Mouse (Mus musculus): ENCODE measurements around the gene Ccdc146. TPM values are rescaled to one million over a fixed set of nuclear protein-coding genes. Genes with fewer than 3 reads are reported as not detected.

The Ccdc146 gene
- total RNA-seq, 2 experiments from 2014 or later: 0.71 to 0.82 TPM

DNA sequence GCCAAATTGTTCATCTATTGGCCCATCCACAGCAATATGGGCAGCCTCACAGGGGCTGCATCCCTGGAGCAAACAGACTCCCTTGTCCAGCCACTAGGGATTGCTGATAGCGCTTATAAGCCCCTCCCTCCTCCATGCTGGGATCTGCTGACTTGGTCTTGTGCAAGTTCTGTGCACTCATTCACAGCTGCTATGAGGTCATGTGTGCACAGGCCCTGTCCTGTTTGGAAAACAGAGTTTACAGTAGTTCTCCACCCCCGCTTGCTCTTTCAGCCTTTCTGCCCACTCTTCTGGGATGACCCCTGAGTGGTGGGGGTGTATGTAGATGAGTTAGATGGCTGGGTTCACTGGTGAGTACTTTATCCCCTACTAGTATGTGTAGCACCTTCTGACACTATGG is 157.4 kb downstream of the Ccdc146 start:
- no peak for DNase-seq (ENCODE audit: low spot score in 2 of 2)

DNA sequence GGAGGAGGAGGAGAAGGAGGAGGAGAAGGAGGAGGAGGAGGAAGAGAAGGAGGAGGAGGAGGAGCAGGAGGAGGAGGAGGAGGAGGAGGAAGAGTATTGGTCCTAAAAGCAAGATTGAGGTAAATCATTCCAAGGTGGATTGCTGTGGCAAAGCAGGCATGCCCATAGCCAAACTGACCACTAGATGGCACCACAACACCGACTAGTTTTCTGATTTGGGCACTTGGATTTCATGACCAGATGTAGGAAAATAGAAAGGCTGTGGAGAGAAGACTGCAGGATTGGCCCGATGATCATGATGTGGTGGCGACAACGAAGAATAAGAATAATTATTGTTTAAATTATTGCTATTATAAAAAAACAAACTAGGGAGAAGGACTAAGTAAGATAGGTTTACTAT is 159.4 kb downstream of the Ccdc146 start:
- peak; percentile 92 to 94 for DNase-seq (ENCODE audit: low spot score in 2 of 2)

DNA sequence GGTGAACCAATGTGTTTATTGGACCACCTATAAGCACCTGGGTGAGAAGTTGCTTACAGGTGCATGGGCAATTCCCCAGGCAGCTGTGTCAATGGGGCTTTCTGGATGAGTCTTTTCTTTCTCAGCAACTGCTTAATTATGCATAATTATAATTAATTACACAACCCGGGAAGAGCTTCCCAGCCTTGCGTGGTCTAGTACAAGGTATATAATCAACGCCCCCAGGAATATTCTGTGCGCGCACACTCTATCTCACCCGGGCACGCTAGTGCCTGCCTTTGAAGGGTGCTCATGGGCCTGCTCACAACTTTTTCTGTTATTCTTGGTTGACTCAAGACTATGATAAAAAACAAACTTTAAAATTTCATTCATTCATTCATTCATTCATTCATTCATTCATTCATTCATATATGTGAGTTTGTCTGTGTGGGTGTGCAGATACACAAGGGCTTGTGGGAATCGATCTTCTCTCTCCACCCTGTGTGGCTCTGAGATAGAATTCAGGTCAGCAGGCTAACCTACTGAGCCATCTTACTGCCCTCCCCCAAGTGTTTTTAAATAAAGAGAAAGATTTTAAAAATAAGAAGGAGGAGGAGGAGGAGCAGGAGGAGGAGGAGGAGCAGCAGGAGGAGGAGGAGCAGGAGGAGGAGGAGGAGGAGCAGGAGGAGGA is 160.0 kb downstream of the Ccdc146 start:
- no peak for DNase-seq (ENCODE audit: low spot score in 2 of 2)

DNA sequence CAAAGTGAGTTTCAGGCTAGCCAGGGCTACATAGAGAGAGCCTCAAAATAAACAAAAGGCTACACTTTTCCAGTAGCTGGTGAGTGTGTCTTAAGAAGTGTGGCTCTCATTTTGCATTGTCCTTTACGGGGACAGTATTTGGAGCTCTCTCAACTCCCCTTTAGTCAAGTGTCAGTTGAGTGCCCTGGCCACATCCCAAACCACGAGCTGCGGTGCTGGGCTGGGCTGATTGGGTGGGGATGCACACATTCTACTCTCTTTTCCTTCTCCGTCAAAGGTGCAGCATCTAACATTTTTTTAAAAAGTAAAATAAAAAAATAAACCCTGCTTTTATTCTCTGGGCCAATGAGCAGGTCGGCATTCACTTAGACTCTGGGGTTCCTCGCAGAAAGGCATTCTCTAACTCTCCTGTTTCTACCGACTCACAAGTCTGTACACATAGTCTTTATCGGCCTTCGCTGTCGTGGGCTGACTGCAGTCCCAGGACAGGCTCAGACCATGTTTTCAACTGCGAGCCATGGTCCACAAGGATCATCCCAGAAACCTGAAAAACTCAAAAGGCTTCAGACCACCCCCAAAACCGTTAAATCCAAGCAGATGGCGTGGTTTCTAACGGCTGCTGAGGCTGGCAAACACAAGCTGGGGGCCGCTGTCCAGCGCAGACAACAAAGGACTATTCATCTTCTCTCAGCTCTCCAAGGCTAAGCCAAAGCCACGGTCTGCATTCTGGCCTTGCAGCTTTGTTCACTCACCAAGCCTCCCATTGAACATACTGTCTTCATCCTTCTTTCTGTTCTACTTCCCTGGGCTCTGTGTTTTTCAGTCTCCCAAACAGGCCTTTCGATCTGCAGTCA is 161.0 kb downstream of the Ccdc146 start:
- DNase-seq (ENCODE audit: low spot score in 2 of 2): peak; percentile 57 to 60

DNA sequence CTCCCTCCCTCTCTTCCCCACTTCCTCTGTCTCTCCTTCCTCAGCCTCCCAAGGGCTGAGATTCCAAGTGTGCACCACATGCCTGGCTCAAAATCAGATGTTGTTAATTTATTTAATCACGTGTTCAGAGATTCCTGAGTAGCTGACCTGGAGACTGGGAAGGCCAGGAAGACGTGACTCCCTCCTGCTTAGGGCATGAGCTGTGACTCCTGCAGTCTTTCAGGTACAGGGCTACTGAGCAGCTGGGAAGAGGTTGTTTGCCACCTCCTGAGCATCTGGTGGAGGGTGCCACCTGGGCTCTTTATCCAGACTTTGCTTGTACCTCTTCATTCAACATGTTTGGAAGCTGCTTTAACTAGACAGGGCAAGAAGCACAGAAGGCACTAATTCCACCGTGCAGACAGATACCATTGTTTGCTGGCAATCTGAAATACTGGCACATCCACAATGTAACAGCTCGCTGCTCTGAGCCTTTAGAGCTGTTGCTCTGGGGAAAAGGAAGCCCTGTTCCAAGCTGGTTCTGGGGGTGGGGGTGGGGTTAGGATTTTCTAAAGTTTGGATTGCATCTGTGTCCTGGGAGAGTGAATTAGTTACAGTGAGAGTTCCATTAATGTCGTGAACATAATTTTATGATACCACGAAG is 163.2 kb downstream of the Ccdc146 start:
- DNase-seq (ENCODE audit: low spot score in 2 of 2): peak in 1 of 2 experiments; percentile 31

DNA sequence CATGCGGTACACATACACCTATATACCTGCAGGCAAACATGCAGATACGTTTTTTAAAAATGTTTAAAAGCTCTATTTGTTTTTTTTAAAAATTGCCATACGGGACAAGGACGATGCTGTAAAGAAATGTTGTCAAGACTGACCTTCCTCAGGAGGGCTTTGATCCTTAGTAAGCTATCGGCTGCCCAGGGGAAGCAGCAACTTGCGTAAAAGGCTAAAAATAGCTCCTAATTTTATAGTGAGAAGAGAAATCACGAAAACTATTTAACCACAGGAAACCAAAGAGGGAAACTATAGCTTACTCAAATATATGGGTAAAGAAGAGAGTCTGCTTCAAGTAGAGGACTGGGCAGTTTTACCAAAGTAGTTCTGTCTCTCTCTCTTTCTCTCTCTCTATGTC is 163.7 kb downstream of the Ccdc146 start:
- no peak for DNase-seq (ENCODE audit: low spot score in 2 of 2)

DNA sequence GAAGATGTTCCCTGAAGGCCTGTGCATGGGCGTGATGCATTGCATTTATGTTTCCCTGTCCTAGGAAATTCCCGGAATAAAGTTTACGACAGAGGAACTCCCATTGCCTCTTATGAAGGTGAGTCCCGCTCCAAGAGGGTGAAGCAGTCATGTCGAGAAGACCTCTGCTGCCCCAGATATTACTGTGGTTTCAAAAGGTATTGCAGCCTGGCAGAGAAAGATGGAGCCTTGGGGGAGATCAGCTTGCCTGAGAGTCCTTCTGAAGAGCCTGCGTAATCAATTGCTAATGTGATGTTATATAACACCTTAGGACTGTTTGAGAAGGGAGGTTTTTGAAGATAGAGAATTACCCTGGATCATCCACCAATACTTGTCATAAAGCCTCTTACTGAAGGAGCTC is 166.7 kb downstream of the Ccdc146 start:
- DNase-seq (ENCODE audit: low spot score in 2 of 2): no peak

DNA sequence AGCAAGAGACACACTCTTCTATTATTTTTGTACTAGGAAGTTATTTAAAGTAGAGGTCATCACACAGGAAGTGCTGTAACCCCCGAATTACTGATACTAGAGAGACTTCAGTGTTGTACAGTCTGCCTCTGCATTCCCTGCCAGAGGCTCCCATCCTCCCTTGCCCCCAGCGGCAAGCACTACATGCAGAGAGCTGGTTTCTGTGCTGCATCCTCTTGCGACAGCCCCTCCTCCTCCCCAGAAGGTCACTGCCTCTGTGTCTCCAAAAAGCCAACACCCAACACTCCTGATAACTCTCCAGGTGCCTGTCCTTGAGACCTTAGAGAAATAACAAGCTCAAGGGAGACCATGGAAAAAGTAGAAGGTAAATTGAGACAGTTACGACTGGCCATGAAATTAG is 167.4 kb downstream of the Ccdc146 start:
- no peak for DNase-seq (ENCODE audit: low spot score in 2 of 2)

DNA sequence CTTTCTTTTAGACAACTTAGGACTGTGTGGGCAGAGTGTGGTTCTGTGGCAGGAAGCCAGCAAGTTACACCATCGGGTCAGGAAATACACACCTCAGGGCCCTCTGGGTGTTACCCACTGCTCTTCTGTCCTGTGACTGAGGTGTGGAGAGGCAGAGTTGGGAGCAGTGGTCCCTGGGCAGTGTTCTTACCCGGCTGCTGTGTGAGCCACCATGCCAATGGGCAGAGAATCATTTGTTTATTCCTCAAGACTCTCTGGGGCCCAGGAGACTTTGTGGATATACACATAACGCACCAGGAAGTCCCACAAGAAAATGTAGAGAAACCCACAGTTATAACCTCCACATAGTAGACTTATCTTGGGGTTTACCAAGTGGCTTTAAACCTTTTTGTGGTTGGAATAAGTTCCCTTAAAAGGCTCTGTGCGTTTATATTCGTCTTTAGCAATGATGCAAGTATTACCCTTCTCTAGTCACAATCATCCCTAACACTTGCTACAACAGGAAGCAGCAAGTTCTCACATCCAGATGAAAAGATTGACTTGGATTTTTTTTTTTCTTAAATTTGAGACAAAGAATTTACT is 168.8 kb downstream of the Ccdc146 start:
- no peak for DNase-seq (ENCODE audit: low spot score in 2 of 2)

DNA sequence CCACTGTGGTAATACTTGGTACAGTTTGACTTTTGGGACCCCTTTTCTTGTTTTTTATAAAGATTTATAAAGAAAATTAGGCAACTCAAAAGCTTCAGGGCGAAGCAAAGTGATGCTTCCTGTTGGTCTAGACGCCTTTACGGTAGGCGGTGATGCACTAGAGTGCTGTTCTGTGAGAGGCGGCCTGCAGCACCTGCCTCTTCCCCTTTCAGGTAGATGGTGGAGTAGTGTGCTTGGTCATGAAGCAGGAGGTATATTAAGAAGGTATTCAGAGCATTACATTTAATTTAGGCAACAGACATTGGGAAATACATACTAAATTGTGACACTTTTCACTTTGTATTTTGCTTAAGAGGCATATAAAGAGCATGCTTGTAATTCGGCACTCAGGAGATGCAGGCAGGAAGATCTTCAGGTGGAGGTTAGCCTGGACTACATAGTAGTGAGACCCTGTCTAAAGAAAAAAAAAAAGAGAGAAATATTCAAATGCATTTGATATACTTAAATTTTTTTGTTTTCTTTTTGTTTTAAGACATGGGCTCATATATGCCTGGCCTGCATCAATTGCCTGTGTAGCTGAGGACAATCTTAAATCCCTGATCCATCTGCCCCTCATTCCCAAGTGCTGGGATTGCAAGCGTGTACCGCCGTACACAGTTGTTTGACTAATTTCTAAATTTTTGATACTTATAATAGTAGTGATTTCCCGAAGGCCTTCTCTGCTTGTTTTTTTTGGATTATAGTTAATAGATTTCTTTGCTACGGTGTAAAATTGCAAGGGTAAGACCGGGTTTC is 169.5 kb downstream of the Ccdc146 start:
- no peak for DNase-seq (ENCODE audit: low spot score in 2 of 2)

DNA sequence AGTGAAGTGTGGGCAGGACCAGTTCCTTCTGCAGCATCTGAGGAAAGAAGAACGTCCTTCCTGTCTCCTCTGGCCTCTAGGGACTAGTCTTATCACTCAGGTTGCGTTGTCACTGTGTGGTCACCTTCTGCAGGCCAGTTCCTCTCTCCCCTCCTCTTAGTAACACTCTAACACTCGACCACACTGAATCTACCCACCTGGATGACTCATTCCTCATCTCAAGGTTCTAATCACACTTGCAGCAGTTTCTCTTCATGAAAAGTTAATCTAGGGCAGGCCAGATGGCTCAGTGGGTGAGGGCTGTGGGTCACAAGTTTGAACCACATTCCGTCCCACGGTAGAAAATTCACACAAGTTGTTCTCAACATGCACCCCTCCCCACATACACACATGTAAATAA is 175.6 kb downstream of the Ccdc146 start:
- DNase-seq (ENCODE audit: low spot score in 2 of 2): no peak

DNA sequence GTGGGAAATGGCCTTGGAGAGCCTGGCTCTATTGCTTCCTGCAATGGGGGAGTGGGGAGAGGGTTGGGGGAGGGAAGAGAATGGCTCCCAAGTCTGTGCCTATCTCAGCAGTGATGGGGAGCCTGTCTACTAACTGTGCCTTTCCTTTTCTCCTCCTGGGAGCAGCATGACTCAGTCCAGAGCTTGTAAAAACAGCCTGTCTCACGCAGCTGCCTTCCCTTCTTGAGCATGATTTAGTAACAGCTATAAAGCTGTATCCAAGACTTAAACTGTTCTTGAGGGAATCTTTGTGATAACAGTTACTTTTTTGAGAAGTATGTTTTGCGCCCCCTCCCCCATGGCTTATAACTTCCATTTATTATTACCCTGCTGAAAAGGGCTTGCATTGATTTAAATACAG is 176.6 kb downstream of the Ccdc146 start:
- DNase-seq (ENCODE audit: low spot score in 2 of 2): no peak

DNA sequence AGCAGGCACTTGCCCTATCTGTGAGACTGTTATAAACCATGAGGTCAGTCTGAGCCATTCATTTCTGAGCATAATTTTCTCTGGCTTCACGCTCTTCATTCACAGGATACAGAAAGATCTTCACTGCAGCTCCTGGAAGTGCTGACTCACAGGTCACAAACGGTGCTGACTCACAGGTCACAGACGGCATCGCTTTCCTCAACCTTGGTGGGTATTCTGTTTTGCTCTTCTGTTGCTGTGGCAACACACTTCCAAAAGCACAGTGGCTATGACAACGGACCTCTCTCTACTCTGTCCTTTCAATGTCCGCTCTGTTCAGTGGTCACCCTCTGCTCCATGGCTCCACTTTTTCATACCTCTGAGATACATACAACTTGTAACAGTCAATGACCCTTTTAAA is 177.7 kb downstream of the Ccdc146 start:
- no peak for DNase-seq (ENCODE audit: low spot score in 2 of 2)

DNA sequence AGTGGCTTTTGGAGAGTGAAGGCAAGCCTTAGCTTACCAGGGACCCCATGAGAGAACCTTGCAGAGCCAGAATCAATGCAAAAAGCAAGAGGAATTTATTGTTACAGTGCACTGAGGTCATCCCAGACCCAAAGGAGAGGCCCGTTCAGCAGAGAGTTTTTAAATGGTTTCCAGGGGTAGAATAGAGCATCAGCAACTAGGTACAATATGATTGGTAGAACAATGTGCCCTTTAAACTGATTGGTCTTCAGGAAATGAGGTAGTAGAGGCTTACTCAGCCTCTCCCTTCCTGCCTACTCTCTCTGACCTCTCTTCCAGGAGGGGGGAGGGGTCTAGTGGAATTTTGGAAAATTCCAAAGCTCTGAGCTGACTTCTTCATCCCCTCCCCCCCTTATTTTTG is 179.2 kb downstream of the Ccdc146 start:
- no peak for DNase-seq (ENCODE audit: low spot score in 2 of 2)

DNA sequence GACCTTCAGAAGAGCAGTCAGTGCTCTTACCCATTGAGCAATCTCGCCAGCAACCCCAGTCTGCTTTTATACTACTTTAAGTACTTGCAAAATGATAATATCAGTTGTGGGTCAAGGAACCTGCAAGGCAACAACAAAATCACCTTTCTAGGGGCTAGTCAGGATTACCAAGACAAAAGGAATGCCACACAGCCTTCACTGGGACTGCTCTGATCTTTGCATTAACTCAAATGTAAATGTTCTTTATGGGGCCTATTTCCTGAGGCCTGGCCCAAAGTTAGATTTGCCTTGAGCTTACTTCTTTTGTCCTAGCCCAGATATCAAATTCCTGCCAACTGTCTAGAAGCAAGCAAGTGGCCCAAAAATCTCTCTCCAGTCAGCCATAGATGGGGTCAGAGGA is 179.9 kb downstream of the Ccdc146 start:
- no peak for DNase-seq (ENCODE audit: low spot score in 2 of 2)

Other genes starting within 250 kb of the Ccdc146 start
- 10 to 100 TPM; 11.6 to 13.0 TPM for gene Gsap, start 238.4 kb downstream of the Ccdc146 start, total RNA-seq (2021)
- 1 to 10 TPM; 2.9 to 3.7 TPM for gene Fgl2, start 52.0 kb downstream of the Ccdc146 start, total RNA-seq (2021)
- gene Fam185a, start 281 bp upstream of the Ccdc146 start, total RNA-seq (2021): 10 to 100 TPM; 12.7 to 12.9 TPM
- gene Lrrc17, start 118.9 kb upstream of the Ccdc146 start, total RNA-seq (2021): 1 to 10 TPM; 1.2 to 1.3 TPM
- gene Fbxl13, start 221.0 kb upstream of the Ccdc146 start, total RNA-seq (2021): under 1 TPM; 0.36 to 0.78 TPM
- 10 to 100 TPM; 25.9 to 32.5 TPM for gene Armc10, start 221.1 kb upstream of the Ccdc146 start, total RNA-seq (2021)

All from layer of hippocampus, postnatal 10 days (tissue).